Mouse (Mus musculus) MEL (cell line): ENCODE data around the gene a. TPM values are rescaled to one million over a fixed set of nuclear protein-coding genes. Genes with fewer than 3 reads are reported as not detected.
A peak's percentile ranks its signal among the peaks of the same experiment; 100 is the strongest.

Source experiments
- DNase-seq: peaks from one replicate; pipeline ENCODE4 v3.0.0; 2011; ENCODE audit warnings: low read depth, low spot score
- H3K27ac ChIP-seq: 2 replicates; pipeline ENCODE4 v1.5.1; 2012; ENCODE audit warnings: low read depth, mild to moderate bottlenecking, control low read depth, low read length, moderate library complexity; ENCODE audit not compliant: control insufficient read depth
- H3K27me3 ChIP-seq, 2 experiments: fragments of 150-350 bp in 1 of 2; sonication (generic) in 1 of 2; 2 replicates each; pipeline ENCODE4 v1.6.1; 2012; ENCODE audit warnings: low read length in 2 of 2, mild to moderate bottlenecking in 2 of 2, improper control_type of control experiment in 1 of 2, moderate library complexity in 1 of 2; ENCODE audit not compliant: insufficient read depth in 2 of 2, control insufficient read depth in 1 of 2
- H3K36me3 ChIP-seq, 2 experiments: 2 replicates each; pipeline ENCODE4 v1.6.1; 2012 to 2014; ENCODE audit warnings: low read length in 2 of 2, improper control_type of control experiment in 1 of 2, inconsistent platforms in 1 of 2, mild to moderate bottlenecking in 1 of 2; ENCODE audit not compliant: insufficient read depth in 2 of 2, control insufficient read depth in 1 of 2
- H3K4me1 ChIP-seq, 2 experiments: fragments of 150-350 bp in 1 of 2; sonication (generic) in 1 of 2; 2 replicates each; pipeline ENCODE4 v1.6.1; 2012; ENCODE audit warnings: low read length in 2 of 2, improper control_type of control experiment in 1 of 2, mild to moderate bottlenecking in 1 of 2; ENCODE audit not compliant: insufficient read depth in 2 of 2, control insufficient read depth in 1 of 2
- H3K4me3 ChIP-seq, 2 experiments: fragments of 150-350 bp in 1 of 2; sonication (generic) in 1 of 2; 2 replicates each; pipeline ENCODE4 v1.5.1; 2012; ENCODE audit warnings: low read depth in 2 of 2, low read length in 2 of 2, mild to moderate bottlenecking in 2 of 2, moderate library complexity in 2 of 2, control low read depth in 1 of 2, improper control_type of control experiment in 1 of 2; ENCODE audit not compliant: control insufficient read depth in 1 of 2, insufficient read depth in 1 of 2
- H3K79me2 ChIP-seq: 2 replicates; pipeline ENCODE4 v1.6.1; 2012; ENCODE audit warnings: mild to moderate bottlenecking, low read length, moderate library complexity; ENCODE audit not compliant: control insufficient read depth, poor library complexity, insufficient read depth
- H3K9ac ChIP-seq: 2 replicates; pipeline ENCODE4 v1.6.1; 2012; ENCODE audit warnings: low read depth, mild to moderate bottlenecking, control low read depth, low read length, moderate library complexity; ENCODE audit not compliant: control insufficient read depth, poor library complexity, severe bottlenecking
- H3K9me3 ChIP-seq: fragments of 150-350 bp; sonication (generic); replicated peaks from 2 replicates; pipeline ENCODE4 v1.6.1; 2012; ENCODE audit warnings: mild to moderate bottlenecking, low read length, improper control_type of control experiment, moderate library complexity; ENCODE audit not compliant: insufficient read depth
- CHD1 ChIP-seq: IDR thresholded peaks from 2 replicates; pipeline ENCODE4 v1.6.1; 2012; ENCODE audit warnings: low read depth, mild to moderate bottlenecking, inconsistent platforms, low read length, improper control_type of control experiment
- CHD2 ChIP-seq: IDR thresholded peaks from 2 replicates; pipeline ENCODE4 v1.6.1; 2011; ENCODE audit warnings: low read length, improper control_type of control experiment
- CTCF ChIP-seq, 3 experiments: IDR thresholded peaks in 2 of 3; conservative IDR thresholded peaks in 1 of 3; 2 replicates each; pipeline ENCODE4 v1.5.1; 2011 to 2012; ENCODE audit warnings: low read length in 3 of 3, low read depth in 2 of 3, mild to moderate bottlenecking in 2 of 3, improper control_type of control experiment in 1 of 3, inconsistent platforms in 1 of 3, mixed read lengths in 1 of 3, moderate library complexity in 1 of 3; ENCODE audit not compliant: control insufficient read depth in 1 of 3, insufficient read depth in 1 of 3, poor library complexity in 1 of 3, severe bottlenecking in 1 of 3
- ELF1 ChIP-seq: IDR thresholded peaks from 2 replicates; pipeline ENCODE4 v1.6.1; 2014; ENCODE audit warnings: low read depth, mild to moderate bottlenecking, inconsistent platforms, low read length, improper control_type of control experiment, moderate library complexity
- ETS1 ChIP-seq: IDR thresholded peaks from 2 replicates; pipeline ENCODE4 v1.6.1; 2012; ENCODE audit warnings: low read depth, mild to moderate bottlenecking, inconsistent platforms, low read length, improper control_type of control experiment, moderate library complexity
- POLR2AphosphoS2 ChIP-seq: IDR thresholded peaks from 2 replicates; pipeline ENCODE4 v1.6.1; 2011; ENCODE audit warnings: low read length, improper control_type of control experiment
- RCOR1 ChIP-seq: IDR thresholded peaks from 2 replicates; pipeline ENCODE4 v1.6.1; 2012; ENCODE audit warnings: low read depth, mild to moderate bottlenecking, inconsistent platforms, low read length, improper control_type of control experiment
- TCF12 ChIP-seq: IDR thresholded peaks from 2 replicates; pipeline ENCODE4 v1.6.1; 2014; ENCODE audit warnings: low read depth, mild to moderate bottlenecking, inconsistent platforms, low read length, improper control_type of control experiment, moderate library complexity
- ZNF384 ChIP-seq: IDR thresholded peaks from 2 replicates; pipeline ENCODE4 v1.6.1; 2012; ENCODE audit warnings: low read depth, mild to moderate bottlenecking, inconsistent platforms, low read length, improper control_type of control experiment
- polyA plus RNA-seq, 2 experiments: library from polyadenylated mRNA; stranded (reverse) in 1 of 2; unstranded in 1 of 2; fragments of >175 nt in 1 of 2; fragments of >200 nt in 1 of 2; gene quantifications; 2 replicates each; pipeline versions ENCODE4 v1.2.1 to v1.2.4; 2012; ENCODE audit warnings: low replicate concordance in 2 of 2, low read depth in 1 of 2; ENCODE audit not compliant: insufficient read length in 2 of 2, insufficient read depth in 1 of 2, missing spikeins in 1 of 2
- total RNA-seq: library from RNA; depleted of rRNA; stranded (reverse); fragments of 300-350 nt; gene quantifications from 2 replicates; pipeline ENCODE4 v1.2.3, GENCODE M21; 2012

a gene
- total and polyA plus RNA-seq, 3 experiments = not detected

GRCm38 (mm10) chr2:154807689-154808088, 16.5 kb downstream of the a start:
- H3K4me3 ChIP-seq = no peak overlapping the region
- peaks cover 0 to 18% of the 10 kb centered on the region in 2 experiments for H3K36me3 ChIP-seq
- H3K27ac ChIP-seq = no peak overlapping the region
- H3K79me2 ChIP-seq = peaks cover 78% of the 10 kb centered on the region
- DNase-seq = no peak
- no peak overlapping the region for H3K9ac ChIP-seq
- TF ChIP-seq CHD2 (no peak), CHD1 (no peak), RCOR1 (no peak), ZNF384 (no peak), POLR2AphosphoS2 (no peak), ETS1 (no peak), CTCF (IDR thresholded peaks at IDR 0.05 in 2 of 3, conservative IDR thresholded peaks at IDR 0.05 in 1 of 3; ENCODE audit: control insufficient read depth in 1 of 3, insufficient read depth in 1 of 3, low read depth in 2 of 3, low read length in 3 of 3, poor library complexity in 1 of 3, severe bottlenecking in 1 of 3) (no peak)
- H3K4me1 ChIP-seq = peaks cover 11 to 12% of the 10 kb centered on the region in 2 experiments; a peak in 3 of 4 replicates
- H3K27me3 ChIP-seq = no peaks in the 10 kb centered on the region
- H3K9me3 ChIP-seq = no peaks in the 10 kb centered on the region

- H3K27ac ChIP-seq = no peak overlapping the region
- DNase-seq = no peak
- H3K4me3 ChIP-seq = no peak overlapping the region
- no peak overlapping the region for H3K9ac ChIP-seq
- peaks cover 0 to 6% of the 10 kb centered on the region in 2 experiments for H3K36me3 ChIP-seq
- peaks cover 79% of the 10 kb centered on the region for H3K79me2 ChIP-seq
- no peak for TF ChIP-seq TCF12
- peak in 2 of 3 experiments; percentile 9 to 14; a peak in 1 of 6 replicates for TF ChIP-seq CTCF (IDR thresholded peaks at IDR 0.05 in 2 of 3, conservative IDR thresholded peaks at IDR 0.05 in 1 of 3; ENCODE audit: control insufficient read depth in 1 of 3, insufficient read depth in 1 of 3, low read depth in 2 of 3, low read length in 3 of 3, poor library complexity in 1 of 3, severe bottlenecking in 1 of 3)
- no peaks in the 10 kb centered on the region for H3K27me3 ChIP-seq
- peaks cover 0 to 3% of the 10 kb centered on the region in 2 experiments for H3K4me1 ChIP-seq
- H3K9me3 ChIP-seq = no peaks in the 10 kb centered on the region
These were observed 18.0 kb downstream of the a start for GRCm38 (mm10) chr2:154809107-154809762.

- Histone ChIP-seq H3K36me3 (peaks cover 2 to 3% of the 10 kb centered on the region in 2 experiments), H3K4me3 (no peak overlapping the region), H3K9ac (no peak overlapping the region), H3K27me3 (no peaks in the 10 kb centered on the region), H3K79me2 (peaks cover 78% of the 10 kb centered on the region), H3K27ac (no peak overlapping the region), H3K4me1 (peaks cover 0 to 3% of the 10 kb centered on the region in 2 experiments; a peak in 2 of 4 replicates), H3K9me3 (no peaks in the 10 kb centered on the region)
- DNase-seq = no peak
- no peak for TF ChIP-seq ELF1
These were observed 19.6 kb downstream of the a start for GRCm38 (mm10) chr2:154810821-154811220.
